ENCODE assay signal across 9 mouse cellular contexts in the genomic region with DNA sequence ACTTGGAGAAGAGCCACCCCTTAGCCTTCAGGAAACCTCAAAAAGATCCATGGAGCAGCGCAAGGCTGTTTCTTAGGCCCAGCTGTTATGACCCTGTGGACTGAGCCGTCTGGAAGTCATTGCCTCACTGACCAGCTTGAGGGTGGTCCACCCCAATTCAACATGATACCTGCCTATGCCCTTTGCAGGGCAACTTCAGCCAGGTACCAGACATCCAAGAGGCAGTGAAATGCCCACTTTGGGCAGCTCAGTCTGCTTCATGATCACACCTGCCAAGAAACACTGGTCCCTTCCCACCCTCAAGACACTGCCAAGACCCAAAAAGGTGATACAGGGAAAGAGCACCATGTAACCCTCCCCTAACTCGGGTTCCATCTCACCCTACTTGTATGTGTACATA. TPM values are rescaled to one million over a fixed set of nuclear protein-coding genes. Genes with fewer than 3 reads are reported as not detected.
DNase-seq lines count a peak whose midpoint lies in the region; ATAC-seq and TF ChIP-seq lines count a peak whose summit lies in the region.
"Had no signal": no experiment of that assay in that cellular context is flagged by ENCODE, and none has a peak within 500 bp of the region (broad histone marks: within the 10 kb centered on the region; RNA-seq: fewer than 3 reads in every experiment).

No protein-coding gene starts in this region.

- 62% methylated on average over 3 of the region's 3 CpGs for WGBS in liver, embryonic 13.5 days (ENCODE audit: insufficient replicate concordance)

- no peak for TF ChIP-seq CTCF in testis, adult 2 months (IDR thresholded peaks at IDR 0.05; ENCODE audit: control insufficient read depth, insufficient read depth, insufficient replicate concordance, low read depth, low read length)

- peak overlapping the region; percentile 87 for H3K4me3 ChIP-seq in testis, adult 2 months (ENCODE audit: control insufficient read depth, low read depth, low read length)
- no peak overlapping the region for H3K4me3 ChIP-seq in liver, embryonic 13.5 days (replicated peaks)

- H3K27ac ChIP-seq in testis, adult 2 months (ENCODE audit: control insufficient read depth, insufficient read depth, low read depth, low read length) = peak overlapping the region; percentile 95
- H3K27ac ChIP-seq in liver, embryonic 13.5 days = no peak overlapping the region

- H3K27me3 ChIP-seq in testis, adult 2 months (ENCODE audit: control insufficient read depth, insufficient read depth, low read length) = no peaks in the 10 kb centered on the region
- H3K27me3 ChIP-seq in liver, embryonic 13.5 days = peaks cover 64% of the 10 kb centered on the region

- H3K4me1 ChIP-seq in testis, adult 2 months (ENCODE audit: control insufficient read depth, insufficient read depth, low read length) = peaks cover 15% of the 10 kb centered on the region
- H3K4me1 ChIP-seq in liver, embryonic 13.5 days (replicated peaks) = peaks cover 10% of the 10 kb centered on the region

- no peaks in the 10 kb centered on the region for H3K9me3 ChIP-seq in liver, embryonic 13.5 days (replicated peaks)

- TF ChIP-seq POLR2A in testis, adult 2 months (IDR thresholded peaks at IDR 0.05; ENCODE audit: control insufficient read depth, low read depth, low read length) = peak; percentile 66

- no peak for ATAC-seq in liver, embryonic 13.5 days (ENCODE audit: low read depth)

- no peak overlapping the region for H3K9ac ChIP-seq in liver, embryonic 13.5 days

- H3K4me2 ChIP-seq in liver, embryonic 13.5 days = 0 out of 2 replicates have a peak overlapping the region, but pooled peaks have one; percentile 67

- H3K36me3 ChIP-seq in testis, adult 2 months (ENCODE audit: control insufficient read depth, insufficient read depth, low read length) = peaks cover 1% of the 10 kb centered on the region; the same call in 1 of the 2 replicates
- no peaks in the 10 kb centered on the region for H3K36me3 ChIP-seq in liver, embryonic 13.5 days

- DNase-seq in adrenal gland, postnatal 14 days = peak; percentile 3
- DNase-seq in adrenal gland, adult (ENCODE audit: inconsistent age in 2 of 2, low spot score in 1 of 2) = no peak
- DNase-seq in testis, postnatal 10 days (ENCODE audit: low spot score) = no peak
- DNase-seq in liver, embryonic 13.5 days = no peak
- DNase-seq in testis, postnatal 14 days (ENCODE audit: low spot score) = peak; percentile 42
- DNase-seq in right cerebral cortex, postnatal 4 days = no peak
- no peak for DNase-seq in urinary bladder, postnatal 25 days (ENCODE audit: low spot score)

RNA-seq across cellular contexts. Expression of gene H1fx, which starts 1.7 kb away (rescaled TPM):
- total RNA-seq in adrenal gland, postnatal 14 days (2021) = 23.8 and 24.9 TPM in 2 replicates
- 68.7 and 101 TPM in 2 replicates for polyA plus RNA-seq in testis, adult 2 months (2012; rRNA removed)
- polyA plus RNA-seq in liver, embryonic 13.5 days (2015; fragmentation: Nextera tagmentation; extraction: Ambion mirVana) = 1.8 and 2.5 TPM in 2 replicates
- total RNA-seq: neutrophil, adult 5-6 weeks had no signal

Comparison
In these comparisons a context has a peak if more than half of its experiments do, and no peak if none do; other contexts are left out.
1. DNase-seq: peak in adrenal gland, postnatal 14 days (single experiment) and testis, postnatal 14 days (single experiment); none in adrenal gland, adult (0 of 2), testis, postnatal 10 days (single experiment), liver, embryonic 13.5 days (single experiment), right cerebral cortex, postnatal 4 days (single experiment) and urinary bladder, postnatal 25 days (single experiment).
2. RNA of gene H1fx, which starts 1.7 kb away (polyA plus RNA-seq): 68.7 to 101 TPM in testis, adult 2 months; 1.8 to 2.5 TPM in liver, embryonic 13.5 days; every median in the first group is over 10 times any median in the second.